Mouse (Mus musculus): ENCODE data around the gene Scgb3a1.
A peak's percentile ranks its signal among the peaks of the same experiment; 100 is the strongest.

DNA sequence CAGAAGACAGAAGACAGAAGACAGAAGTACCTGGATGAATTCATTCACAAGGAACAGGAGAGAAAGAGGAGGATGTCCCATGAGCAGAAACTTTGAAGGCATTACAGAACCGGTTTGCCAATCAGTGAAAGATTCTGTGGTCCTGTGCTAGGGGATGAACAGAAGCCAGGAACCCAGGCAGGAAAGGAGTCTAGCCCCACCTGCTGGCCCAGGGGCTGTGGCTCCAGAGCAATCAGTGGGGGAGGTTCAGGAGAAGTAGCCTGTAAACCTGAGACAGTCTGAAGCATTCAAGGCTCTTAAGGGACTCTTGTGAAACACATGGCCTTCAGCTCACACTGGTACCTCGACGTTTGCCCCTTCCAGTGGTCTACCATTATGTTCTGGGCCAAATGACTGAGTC, 32.3 kb upstream of the Scgb3a1 start:
- TF ChIP-seq CTCF (IDR thresholded peaks at IDR 0.05; ENCODE audit: low read depth) (peak; percentile 73), EP300 (optimal IDR thresholded peaks at IDR 0.05) (no peak)

Data from stomach, postnatal 0 days (tissue).